Mouse (Mus musculus): Measurements from ENCODE around the gene Ceacam19. TPM values are rescaled to one million over a fixed set of nuclear protein-coding genes. Genes with fewer than 3 reads are reported as not detected.

The Ceacam19 gene
- total RNA-seq, 4 experiments from 2014 or later, result not detected

GRCm38 (mm10) chr7:19841686-19842413 lies 45.9 kb downstream of the Ceacam19 start:
- no peak for DNase-seq (ENCODE audit: low spot score in 2 of 2)

GRCm38 (mm10) chr7:19840936-19841335 lies 46.8 kb downstream of the Ceacam19 start:
- DNase-seq (ENCODE audit: low spot score in 2 of 2), result no peak

- DNase-seq (ENCODE audit: low spot score in 2 of 2), result no peak
These were observed 47.4 kb downstream of the Ceacam19 start for GRCm38 (mm10) chr7:19840371-19840770.

GRCm38 (mm10) chr7:19836843-19837242 lies 50.9 kb downstream of the Ceacam19 start:
- no peak for DNase-seq (ENCODE audit: low spot score in 2 of 2)

GRCm38 (mm10) chr7:19834055-19834454 lies 53.7 kb downstream of the Ceacam19 start:
- DNase-seq (ENCODE audit: low spot score in 2 of 2), result no peak

- no peak for DNase-seq (ENCODE audit: low spot score in 2 of 2)
These were observed 55.9 kb downstream of the Ceacam19 start for GRCm38 (mm10) chr7:19831837-19832236.

GRCm38 (mm10) chr7:19830682-19831156 lies 57.0 kb downstream of the Ceacam19 start:
- no peak for DNase-seq (ENCODE audit: low spot score in 2 of 2)

- no peak for DNase-seq (ENCODE audit: low spot score in 2 of 2)
These were observed 58.1 kb downstream of the Ceacam19 start for GRCm38 (mm10) chr7:19829694-19830093.

- DNase-seq (ENCODE audit: low spot score in 2 of 2), result no peak
These were observed 61.0 kb downstream of the Ceacam19 start for GRCm38 (mm10) chr7:19826756-19827155.

Other genes with a start within 250 kb of the Ceacam19 start
- gene Clptm1, start 222.9 kb downstream of the Ceacam19 start, total RNA-seq (2022), result 100 to 1,000 TPM; 140 to 150 (median 146) TPM
- gene Apoc2, start 210.0 kb downstream of the Ceacam19 start, total RNA-seq (2022), result under 1 TPM in 1 of 4 experiments, not detected in 3; 0.66 TPM
- gene Gm44805, start 206.5 kb downstream of the Ceacam19 start, total RNA-seq (2022), result not detected
- 1 to 10 TPM in 1 of 4 experiments, not detected in 3; 1.2 TPM for gene Apoc4, start 206.5 kb downstream of the Ceacam19 start, total RNA-seq (2022)
- 10 to 100 TPM in 1 of 4 experiments, 1 to 10 TPM in 3; 5.3 to 10.7 (median 6.0) TPM for gene Apoc1, start 195.3 kb downstream of the Ceacam19 start, total RNA-seq (2022)
- 1,000 to 10,000 TPM; 1,861 to 4,366 (median 2,827) TPM for gene Apoe, start 188.8 kb downstream of the Ceacam19 start, total RNA-seq (2022)
- 100 to 1,000 TPM; 104 to 112 (median 109) TPM for gene Tomm40, start 172.5 kb downstream of the Ceacam19 start, total RNA-seq (2022)
- gene Nectin2, start 137.5 kb downstream of the Ceacam19 start, total RNA-seq (2022), result 1 to 10 TPM; 5.7 to 8.2 (median 7.0) TPM
- 10 to 100 TPM; 11.0 to 15.2 (median 13.2) TPM for gene Bcam, start 116.9 kb downstream of the Ceacam19 start, total RNA-seq (2022)
- not detected for gene Cblc, start 91.2 kb downstream of the Ceacam19 start, total RNA-seq (2022)
- gene Bcl3, start 65.2 kb downstream of the Ceacam19 start, total RNA-seq (2022), result 10 to 100 TPM in 1 of 4 experiments, 1 to 10 TPM in 1, under 1 TPM in 2; 0.75 to 11.9 (median 2.3) TPM
- 1 to 10 TPM; 1.5 to 2.6 (median 2.2) TPM for gene Gm19345, start 36.0 kb downstream of the Ceacam19 start, total RNA-seq (2022)
- not detected for gene Ceacam16, start 26.7 kb downstream of the Ceacam19 start, total RNA-seq (2022)
- gene Pvr, start 33.2 kb upstream of the Ceacam19 start, total RNA-seq (2022), result 10 to 100 TPM; 12.5 to 16.1 (median 13.8) TPM
- gene Igsf23, start 62.8 kb upstream of the Ceacam19 start, total RNA-seq (2022), result under 1 TPM in 1 of 4 experiments, not detected in 3; 0.20 TPM
- not detected for gene Ceacam20, start 77.4 kb upstream of the Ceacam19 start, total RNA-seq (2022)
- not detected for gene Nlrp9b, start 103.5 kb upstream of the Ceacam19 start, total RNA-seq (2022)
- not detected for gene Vmn1r91, start 211.7 kb upstream of the Ceacam19 start, total RNA-seq (2022)
- not detected for gene Gm16442, start 234.6 kb upstream of the Ceacam19 start, total RNA-seq (2022)